Mouse (Mus musculus): ENCODE data around the gene Zmat3. TPM values are rescaled to one million over a fixed set of nuclear protein-coding genes. Genes with fewer than 3 reads are reported as not detected.
A peak's percentile ranks its signal among the peaks of the same experiment; 100 is the strongest.

Zmat3 gene
- 0.82 and 0.91 TPM in 2 replicates for polyA plus RNA-seq (2016; fragmentation: Nextera tagmentation; extraction: Ambion mirVana)

DNA sequence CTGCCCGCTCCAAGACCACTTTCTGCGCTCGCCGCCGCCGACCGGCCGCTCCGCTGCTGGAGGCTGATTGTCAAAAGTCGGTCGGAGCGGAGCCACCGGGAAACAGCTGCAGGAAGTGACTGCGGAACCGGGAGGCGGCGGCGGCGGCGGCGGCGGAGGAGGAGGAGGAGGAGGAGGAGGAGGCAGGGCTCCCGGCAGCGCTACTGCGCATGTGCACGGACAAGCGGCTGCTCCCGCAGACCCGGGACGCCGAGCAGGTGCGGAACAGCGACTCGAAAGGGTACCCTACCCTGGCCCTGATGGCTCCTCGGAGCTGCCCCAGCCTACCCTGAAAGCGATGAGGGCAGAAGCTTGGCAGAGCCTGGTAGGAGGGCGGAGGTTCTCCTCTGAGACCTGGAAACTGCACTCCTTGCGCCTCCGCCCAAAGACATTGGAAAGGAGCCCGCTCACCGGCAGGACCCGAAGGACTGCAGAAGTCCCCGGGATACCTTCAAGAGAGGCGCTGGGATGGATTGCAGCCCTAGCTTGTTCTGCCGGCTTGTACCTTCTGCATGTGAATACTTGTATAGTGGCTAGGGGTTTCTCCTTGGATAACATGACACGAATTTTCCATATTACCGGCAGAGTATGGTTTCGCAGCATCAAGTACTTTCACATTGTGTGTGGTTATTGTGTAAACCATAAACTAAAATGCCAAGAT lies at the start of gene Zmat3:
Zmat3 (minus strand) TSS at position 469 of the 700 bp plus-strand sequence.
- H3K27ac ChIP-seq = no peak within 1 kb of the TSS
- 5% methylated on average over 25 of the region's 48 CpGs for WGBS (ENCODE audit: insufficient replicate concordance)

DNA sequence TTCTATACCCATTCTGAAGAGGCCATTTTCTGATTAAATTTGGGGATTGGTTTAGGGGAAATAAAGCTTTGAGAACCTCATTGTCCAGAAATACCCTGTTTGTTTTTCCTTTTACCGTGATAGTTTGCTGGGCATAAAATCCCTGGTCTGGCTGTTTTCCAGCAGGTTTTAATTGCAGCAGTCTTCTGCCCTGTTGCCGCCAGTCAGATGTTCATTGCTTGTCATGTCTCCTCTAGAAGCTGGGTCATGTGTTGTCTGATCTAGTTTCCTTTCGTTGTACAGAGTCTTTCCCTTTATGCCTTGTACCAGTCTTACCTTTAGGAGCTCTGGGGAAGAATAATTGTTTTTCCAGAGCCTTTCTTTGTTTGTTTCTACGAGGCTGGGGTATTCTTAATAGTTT lies 48.6 kb upstream of the Zmat3 start:
- no peak overlapping the region for H3K4me2 ChIP-seq
- no peaks in the 10 kb centered on the region for H3K27me3 ChIP-seq (replicated peaks)
- H3K27ac ChIP-seq = no peak overlapping the region
- H3K4me3 ChIP-seq = no peak overlapping the region
- 72% methylated on average over 4 of the region's 4 CpGs for WGBS (ENCODE audit: insufficient replicate concordance)
- H3K4me1 ChIP-seq = peaks cover 21% of the 10 kb centered on the region; the same call in 1 of the 2 replicates
- H3K9me3 ChIP-seq (replicated peaks) = no peaks in the 10 kb centered on the region
- no peak overlapping the region for H3K9ac ChIP-seq
- no peak for ATAC-seq
- H3K36me3 ChIP-seq = no peaks in the 10 kb centered on the region

More for the DNA sequence above, at the start of gene Zmat3:
- peak; percentile 70 for ATAC-seq
- H3K36me3 ChIP-seq = no peaks in the 10 kb centered on the region
- peaks cover 36% of the 10 kb centered on the region for H3K27me3 ChIP-seq (replicated peaks)
- peaks cover 18% of the 10 kb centered on the region for H3K4me1 ChIP-seq
- peak within 1 kb of the TSS; percentile 75 for H3K9ac ChIP-seq
- H3K4me3 ChIP-seq = peak within 1 kb of the TSS; percentile 79
- peak within 1 kb of the TSS; percentile 94 for H3K4me2 ChIP-seq
- H3K9me3 ChIP-seq (replicated peaks) = no peaks in the 10 kb centered on the region

DNA sequence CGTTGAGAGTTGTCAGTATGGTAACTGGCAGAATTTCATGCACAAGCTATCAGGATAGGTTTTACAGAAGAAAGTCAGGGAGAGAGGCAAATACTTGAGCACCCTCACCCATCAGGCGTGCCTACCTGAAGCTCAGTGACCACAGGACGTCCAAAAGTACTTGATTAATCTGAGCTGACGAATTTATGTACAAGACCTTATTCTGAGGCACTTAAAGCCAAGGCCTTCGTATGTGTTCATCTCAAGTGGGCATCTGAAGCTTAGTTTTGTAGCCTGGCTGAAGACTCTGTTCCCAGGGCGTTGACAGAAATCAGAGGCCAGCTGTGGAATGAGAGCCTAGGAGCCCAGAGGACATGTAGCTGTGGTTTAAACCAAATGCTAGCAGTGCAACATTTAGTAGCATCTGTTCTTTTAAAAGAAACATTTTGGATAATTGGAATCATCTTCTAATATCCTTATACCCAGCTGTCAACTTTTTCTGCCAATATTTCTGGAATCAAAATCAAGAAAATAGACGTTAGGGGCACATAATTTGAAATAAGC lies 46.8 kb upstream of the Zmat3 start:
- Histone ChIP-seq H3K9ac (no peak overlapping the region), H3K27me3 (replicated peaks) (no peaks in the 10 kb centered on the region), H3K27ac (no peak overlapping the region), H3K9me3 (replicated peaks) (no peaks in the 10 kb centered on the region), H3K4me1 (peaks cover 38% of the 10 kb centered on the region), H3K36me3 (no peaks in the 10 kb centered on the region), H3K4me2 (no peak overlapping the region), H3K4me3 (no peak overlapping the region)
- WGBS (ENCODE audit: insufficient replicate concordance) = 67% methylated on average over 7 of the region's 7 CpGs
- ATAC-seq = no peak

DNA sequence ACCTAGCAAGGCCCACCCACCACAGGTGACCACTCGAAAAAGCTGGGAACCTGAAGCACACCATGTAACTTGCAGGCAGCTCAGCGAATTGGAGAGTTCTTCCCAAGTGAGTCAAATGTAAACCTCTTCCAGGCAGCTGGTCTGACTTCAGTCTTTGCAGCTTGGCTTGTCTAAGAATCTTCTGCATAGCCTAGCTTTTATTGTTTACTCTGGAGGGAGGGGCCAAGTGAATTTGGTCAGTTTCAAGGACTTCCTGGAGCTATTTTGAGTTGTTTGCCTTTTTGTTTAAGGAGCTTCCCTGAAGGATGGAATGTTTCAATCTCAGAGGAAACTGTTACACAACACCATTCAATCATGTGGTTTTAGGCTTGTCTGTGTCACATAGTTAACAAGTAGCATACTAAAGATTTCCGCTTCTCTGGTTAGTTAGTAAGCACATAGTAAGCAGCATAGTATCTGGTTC lies 43.0 kb upstream of the Zmat3 start:
- 79% methylated on average over 3 of the region's 3 CpGs for WGBS (ENCODE audit: insufficient replicate concordance)

DNA sequence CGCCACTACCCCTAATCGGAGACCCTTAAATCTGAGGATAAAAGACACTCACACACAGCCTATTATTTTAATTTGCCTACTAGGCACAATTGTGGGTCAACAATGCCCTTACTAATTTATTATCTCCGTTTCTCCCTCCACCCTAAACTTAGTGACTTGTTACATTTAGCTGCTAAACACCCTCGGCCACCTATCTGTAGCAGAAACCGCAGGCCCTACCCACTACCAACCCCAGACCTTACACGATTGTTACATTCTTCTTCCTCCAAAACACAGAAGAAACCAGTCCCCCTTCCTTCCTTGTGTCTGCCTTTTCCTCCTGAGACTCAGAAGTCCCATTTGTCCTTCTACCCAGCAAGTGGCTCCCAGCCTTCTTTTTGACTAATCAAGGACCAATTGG lies 41.0 kb upstream of the Zmat3 start:
- H3K4me3 ChIP-seq = no peak overlapping the region
- H3K9me3 ChIP-seq (replicated peaks) = no peaks in the 10 kb centered on the region
- no peak overlapping the region for H3K27ac ChIP-seq
- no peak overlapping the region for H3K4me2 ChIP-seq
- H3K4me1 ChIP-seq = peaks cover 65% of the 10 kb centered on the region
- no peak for ATAC-seq
- 53% methylated on average over 6 of the region's 6 CpGs for WGBS (ENCODE audit: insufficient replicate concordance)
- H3K36me3 ChIP-seq = no peaks in the 10 kb centered on the region
- no peak overlapping the region for H3K9ac ChIP-seq
- H3K27me3 ChIP-seq (replicated peaks) = no peaks in the 10 kb centered on the region

More for the DNA sequence above, 43.0 kb upstream of the Zmat3 start:
- peak; percentile 12; the same call in 1 of the 2 replicates for ATAC-seq
- no peaks in the 10 kb centered on the region for H3K36me3 ChIP-seq
- H3K4me3 ChIP-seq = no peak overlapping the region
- H3K27ac ChIP-seq = no peak overlapping the region
- H3K4me1 ChIP-seq = peaks cover 61% of the 10 kb centered on the region
- H3K9me3 ChIP-seq (replicated peaks) = no peaks in the 10 kb centered on the region
- no peak overlapping the region for H3K4me2 ChIP-seq
- H3K27me3 ChIP-seq (replicated peaks) = no peaks in the 10 kb centered on the region
- H3K9ac ChIP-seq = no peak overlapping the region

DNA sequence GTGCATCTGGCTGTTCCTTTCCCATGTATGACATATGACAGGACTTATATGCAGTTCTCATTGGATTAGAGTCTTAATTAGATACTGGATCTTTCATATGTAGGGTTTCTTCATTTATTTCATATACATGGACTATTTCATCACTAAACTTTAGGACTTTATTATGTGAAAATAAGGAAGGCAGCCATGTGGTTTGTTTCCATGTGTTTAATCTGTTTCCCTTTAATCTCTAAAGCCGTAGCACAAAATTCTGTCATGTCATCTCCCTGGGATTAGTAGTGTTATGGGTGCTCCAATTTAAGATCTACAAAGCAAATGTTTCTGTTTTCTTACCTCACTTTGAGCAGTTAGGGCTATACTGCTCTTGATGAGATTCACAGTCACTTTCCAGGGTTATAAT lies 39.9 kb upstream of the Zmat3 start:
- ATAC-seq = no peak
- 35% methylated on average over 1 of the region's 1 CpGs for WGBS (ENCODE audit: insufficient replicate concordance)

DNA sequence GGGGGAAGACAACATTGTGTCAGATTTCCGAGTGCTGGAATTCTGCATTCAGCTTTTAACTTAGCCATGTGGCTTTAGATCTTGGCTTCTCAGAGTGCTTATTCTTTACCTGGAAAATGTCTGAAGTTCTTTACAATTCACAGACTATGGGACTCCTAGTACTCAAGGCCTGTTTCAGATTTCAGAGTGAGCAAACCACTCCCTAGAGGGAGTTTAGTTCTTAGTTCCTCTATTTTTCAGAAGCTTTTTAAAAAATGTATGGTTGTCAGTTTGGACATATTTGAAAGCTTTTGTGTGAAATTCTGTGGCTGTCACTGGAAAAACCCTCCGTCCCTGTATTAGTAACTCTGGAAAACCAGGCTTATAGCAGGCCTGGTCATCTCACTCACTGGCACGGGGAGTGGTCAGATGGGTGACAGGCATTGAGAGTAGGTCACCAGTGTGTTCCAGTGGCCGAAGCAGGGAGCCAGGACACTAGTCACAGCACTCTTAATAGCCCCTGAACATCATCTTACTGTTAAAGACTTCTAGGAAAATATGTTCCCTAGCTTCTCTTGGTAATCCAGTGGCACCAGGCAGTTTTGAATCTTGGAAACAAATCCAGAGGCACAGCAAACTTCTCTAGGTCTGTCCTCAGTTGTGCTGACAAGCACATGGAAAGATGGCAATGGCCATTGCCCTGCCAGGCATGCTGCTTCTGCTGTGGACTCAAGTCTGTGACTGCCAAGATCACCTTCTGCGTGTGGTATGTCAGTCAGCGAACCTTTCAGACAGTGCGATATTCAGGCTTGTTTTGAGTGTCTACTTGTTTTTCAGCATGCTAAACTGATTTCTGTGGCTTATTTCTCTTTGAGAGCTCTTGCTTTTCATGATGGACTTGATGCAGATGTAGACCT lies 37.4 kb upstream of the Zmat3 start:
- WGBS (ENCODE audit: insufficient replicate concordance) = 78% methylated on average over 7 of the region's 7 CpGs
- no peaks in the 10 kb centered on the region for H3K9me3 ChIP-seq (replicated peaks)
- no peaks in the 10 kb centered on the region for H3K27me3 ChIP-seq (replicated peaks)
- no peaks in the 10 kb centered on the region for H3K36me3 ChIP-seq
- H3K4me2 ChIP-seq = no peak overlapping the region
- H3K4me3 ChIP-seq = no peak overlapping the region
- no peak overlapping the region for H3K27ac ChIP-seq
- H3K9ac ChIP-seq = no peak overlapping the region
- ATAC-seq = no peak
- peaks cover 86% of the 10 kb centered on the region for H3K4me1 ChIP-seq

More for the DNA sequence above, 39.9 kb upstream of the Zmat3 start:
- H3K4me2 ChIP-seq = no peak overlapping the region
- H3K27ac ChIP-seq = no peak overlapping the region
- H3K36me3 ChIP-seq = no peaks in the 10 kb centered on the region
- no peaks in the 10 kb centered on the region for H3K9me3 ChIP-seq (replicated peaks)
- H3K27me3 ChIP-seq (replicated peaks) = no peaks in the 10 kb centered on the region
- no peak overlapping the region for H3K4me3 ChIP-seq
- H3K4me1 ChIP-seq = peaks cover 74% of the 10 kb centered on the region
- H3K9ac ChIP-seq = no peak overlapping the region

DNA sequence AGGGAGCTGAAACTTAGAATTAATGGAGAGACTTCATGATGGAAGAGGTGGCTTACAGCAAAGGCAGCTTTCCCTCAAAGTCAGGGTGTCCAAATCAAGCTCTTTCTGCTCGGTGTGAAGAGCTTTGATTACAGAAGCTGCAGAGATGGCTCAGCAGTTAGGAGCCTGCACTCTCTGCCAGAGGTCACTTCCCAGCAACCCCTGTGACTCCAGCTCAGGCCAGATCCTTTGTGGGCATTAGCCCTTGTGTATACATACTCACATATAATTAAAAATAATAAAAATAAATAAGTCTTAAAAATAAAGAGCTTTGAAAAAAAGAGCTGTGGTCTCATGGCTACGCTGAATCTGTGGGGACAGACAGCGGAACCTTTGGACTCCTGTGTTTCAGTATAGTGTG lies 35.8 kb upstream of the Zmat3 start:
- Histone ChIP-seq H3K9ac (no peak overlapping the region), H3K9me3 (replicated peaks) (no peaks in the 10 kb centered on the region), H3K4me3 (no peak overlapping the region), H3K36me3 (no peaks in the 10 kb centered on the region), H3K4me2 (no peak overlapping the region), H3K4me1 (peaks cover 72% of the 10 kb centered on the region), H3K27ac (no peak overlapping the region), H3K27me3 (replicated peaks) (no peaks in the 10 kb centered on the region)
- 73% methylated on average over 3 of the region's 3 CpGs for WGBS (ENCODE audit: insufficient replicate concordance)
- ATAC-seq = no peak

DNA sequence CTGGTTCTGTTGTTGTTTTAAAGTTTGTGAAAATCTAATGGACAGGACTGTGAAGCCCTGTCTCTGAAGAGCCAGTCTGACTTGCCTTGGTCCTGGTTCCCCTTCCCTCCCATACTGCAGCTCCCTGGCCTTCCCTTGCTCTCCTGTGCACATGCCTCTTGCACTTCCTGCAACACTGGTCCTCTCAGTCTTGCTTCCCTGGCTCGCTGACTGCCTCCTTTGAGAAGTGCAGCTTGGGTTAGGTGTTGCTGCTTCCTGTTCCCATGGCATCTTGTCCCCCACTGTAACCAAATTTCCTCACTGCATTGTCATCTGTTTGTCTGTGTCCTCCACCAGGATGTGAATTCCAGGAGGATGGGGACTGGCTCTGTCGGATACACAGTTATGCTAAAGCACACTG lies 34.1 kb upstream of the Zmat3 start:
- H3K36me3 ChIP-seq = no peaks in the 10 kb centered on the region
- no peak for ATAC-seq
- H3K9ac ChIP-seq = no peak overlapping the region
- H3K27ac ChIP-seq = no peak overlapping the region
- no peaks in the 10 kb centered on the region for H3K9me3 ChIP-seq (replicated peaks)
- H3K4me1 ChIP-seq = peaks cover 62% of the 10 kb centered on the region
- H3K4me2 ChIP-seq = 0 out of 2 replicates have a peak overlapping the region, but pooled peaks have one; percentile 6
- 58% methylated on average over 2 of the region's 2 CpGs for WGBS (ENCODE audit: insufficient replicate concordance)
- H3K4me3 ChIP-seq = no peak overlapping the region
- H3K27me3 ChIP-seq (replicated peaks) = no peaks in the 10 kb centered on the region

DNA sequence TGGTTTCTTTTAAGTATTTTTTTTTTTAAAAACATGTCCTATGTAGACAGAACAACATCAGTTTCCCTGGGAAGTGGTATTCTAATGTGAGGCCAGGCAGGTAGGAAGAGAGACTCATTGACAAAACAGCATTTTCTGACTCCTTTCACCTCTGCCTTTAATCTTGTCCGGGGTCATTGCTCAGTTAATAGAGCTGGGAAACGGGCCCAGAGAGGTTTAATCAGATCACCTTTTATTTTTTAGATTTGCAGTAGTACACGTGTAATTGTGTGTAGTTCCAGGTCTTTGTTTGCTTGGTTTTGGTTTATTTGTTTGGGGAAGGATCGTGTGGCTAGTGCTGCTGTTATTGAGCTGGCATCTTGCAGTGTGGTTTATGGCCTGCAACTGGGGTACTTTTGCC lies 33.6 kb upstream of the Zmat3 start:
- WGBS (ENCODE audit: insufficient replicate concordance) = 53% methylated on average over 4 of the region's 4 CpGs
- Histone ChIP-seq H3K9me3 (replicated peaks) (no peaks in the 10 kb centered on the region), H3K4me1 (peaks cover 56% of the 10 kb centered on the region), H3K36me3 (no peaks in the 10 kb centered on the region), H3K4me2 (peak overlapping the region; percentile 6; the same call in 1 of the 2 replicates), H3K4me3 (no peak overlapping the region), H3K27me3 (replicated peaks) (no peaks in the 10 kb centered on the region), H3K27ac (no peak overlapping the region), H3K9ac (no peak overlapping the region)
- no peak for ATAC-seq

DNA sequence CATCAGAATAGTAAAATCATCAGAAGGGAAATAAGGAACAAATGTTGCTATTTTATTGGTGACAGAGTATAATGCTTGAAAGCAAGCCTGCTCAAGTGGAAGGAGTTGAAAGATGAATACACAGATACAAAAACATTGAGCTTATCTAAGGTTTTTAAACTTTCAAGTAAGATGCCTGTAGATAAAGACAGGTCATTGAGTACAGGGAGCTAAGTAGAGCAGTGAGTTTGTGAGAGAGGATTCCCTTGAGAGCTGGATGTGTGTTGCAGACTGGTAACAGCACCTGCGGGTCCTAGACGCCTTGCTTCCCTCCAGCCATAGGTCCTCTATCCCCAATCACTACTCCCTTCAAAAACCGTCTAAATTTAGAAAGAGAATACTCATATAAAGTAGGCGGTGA lies 32.8 kb upstream of the Zmat3 start:
- peak overlapping the region; percentile 93 for H3K9ac ChIP-seq

DNA sequence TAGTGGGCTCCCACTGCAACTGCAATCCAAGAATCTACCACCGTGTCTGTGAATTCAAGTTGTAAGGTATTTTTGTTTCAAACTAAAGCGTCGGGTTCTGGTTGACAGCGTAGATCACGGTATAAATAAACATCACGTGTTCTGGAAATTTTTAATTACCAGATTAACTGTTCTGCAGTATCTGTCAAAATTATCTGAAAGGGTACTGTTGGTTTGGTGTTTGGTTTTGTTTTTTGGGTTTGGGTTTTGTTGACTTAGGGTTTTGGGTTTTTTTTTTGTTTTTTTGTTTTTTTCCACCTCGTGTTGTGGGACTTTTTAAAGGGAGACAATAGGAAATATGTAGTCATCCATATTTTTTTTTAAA lies 32.3 kb upstream of the Zmat3 start:
- Histone ChIP-seq H3K9ac (peak overlapping the region; percentile 93), H3K4me3 (peak overlapping the region; percentile 87), H3K9me3 (replicated peaks) (no peaks in the 10 kb centered on the region), H3K4me2 (peak overlapping the region; percentile 84), H3K36me3 (no peaks in the 10 kb centered on the region), H3K27ac (peak overlapping the region; percentile 99), H3K4me1 (peaks cover 50% of the 10 kb centered on the region), H3K27me3 (replicated peaks) (no peaks in the 10 kb centered on the region)
- WGBS (ENCODE audit: insufficient replicate concordance) = 3% methylated on average over 7 of the region's 7 CpGs
- no peak for ATAC-seq

More for the DNA sequence above, 32.8 kb upstream of the Zmat3 start:
- H3K4me1 ChIP-seq = peaks cover 52% of the 10 kb centered on the region
- ATAC-seq = no peak
- peak overlapping the region; percentile 87 for H3K4me3 ChIP-seq
- no peaks in the 10 kb centered on the region for H3K9me3 ChIP-seq (replicated peaks)
- H3K27ac ChIP-seq = no peak overlapping the region
- WGBS (ENCODE audit: insufficient replicate concordance) = 43% methylated on average over 4 of the region's 4 CpGs
- no peaks in the 10 kb centered on the region for H3K27me3 ChIP-seq (replicated peaks)
- H3K4me2 ChIP-seq = peak overlapping the region; percentile 84
- no peaks in the 10 kb centered on the region for H3K36me3 ChIP-seq
